Mouse (Mus musculus) kidney, adult 9 months (tissue): ENCODE measurements around the gene Car15.

Experiments used
- DNase-seq: peaks from one replicate; pipeline ENCODE4 v3.0.0; 2022

The Car15 gene

DNA sequence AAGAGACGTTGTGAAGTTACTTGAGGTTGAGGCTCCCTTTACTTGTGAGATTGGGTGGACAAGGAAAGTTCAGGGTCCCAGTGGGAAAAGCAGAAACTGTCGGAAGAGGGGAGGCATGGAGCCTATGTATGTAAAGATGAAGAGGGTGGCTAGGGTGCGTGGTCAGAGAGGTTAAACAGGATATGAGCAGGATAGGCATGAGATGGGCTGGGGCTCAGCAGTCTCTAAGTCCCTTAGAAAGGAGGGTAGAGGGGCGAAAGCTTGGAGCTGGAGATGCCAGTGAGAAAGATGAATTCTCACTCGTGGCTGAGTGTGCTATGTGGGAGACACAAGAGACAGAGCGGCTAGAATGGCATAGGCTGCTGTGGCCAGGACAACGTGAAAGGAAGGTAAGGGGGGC is 5.3 kb downstream of the Car15 start, which contains the start of gene B830017H08Rik:
Gene B830017H08Rik, plus strand, starts transcription at position 301 of the 400 bp plus-strand sequence.
- DNase-seq: no peak

DNA sequence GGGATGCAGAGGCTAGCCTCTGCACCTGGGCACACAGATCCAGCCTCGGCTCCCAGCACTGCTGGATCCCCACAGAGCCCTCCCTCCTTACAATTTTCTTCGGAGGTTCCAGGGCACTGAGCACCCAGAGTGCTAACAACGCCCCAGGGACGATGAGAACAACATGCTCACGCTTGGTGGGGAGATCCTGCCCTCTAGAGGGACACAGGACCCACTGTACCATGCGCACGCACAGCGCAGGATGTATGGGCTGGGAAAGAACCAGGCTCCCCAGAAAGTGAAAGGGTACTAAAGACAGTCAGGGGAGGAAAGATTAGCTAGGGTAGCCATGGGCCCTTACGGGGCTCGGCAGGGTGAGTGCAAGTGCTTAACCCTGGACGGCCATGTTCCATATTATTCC is 6.4 kb downstream of the Car15 start:
- DNase-seq: no peak

DNA sequence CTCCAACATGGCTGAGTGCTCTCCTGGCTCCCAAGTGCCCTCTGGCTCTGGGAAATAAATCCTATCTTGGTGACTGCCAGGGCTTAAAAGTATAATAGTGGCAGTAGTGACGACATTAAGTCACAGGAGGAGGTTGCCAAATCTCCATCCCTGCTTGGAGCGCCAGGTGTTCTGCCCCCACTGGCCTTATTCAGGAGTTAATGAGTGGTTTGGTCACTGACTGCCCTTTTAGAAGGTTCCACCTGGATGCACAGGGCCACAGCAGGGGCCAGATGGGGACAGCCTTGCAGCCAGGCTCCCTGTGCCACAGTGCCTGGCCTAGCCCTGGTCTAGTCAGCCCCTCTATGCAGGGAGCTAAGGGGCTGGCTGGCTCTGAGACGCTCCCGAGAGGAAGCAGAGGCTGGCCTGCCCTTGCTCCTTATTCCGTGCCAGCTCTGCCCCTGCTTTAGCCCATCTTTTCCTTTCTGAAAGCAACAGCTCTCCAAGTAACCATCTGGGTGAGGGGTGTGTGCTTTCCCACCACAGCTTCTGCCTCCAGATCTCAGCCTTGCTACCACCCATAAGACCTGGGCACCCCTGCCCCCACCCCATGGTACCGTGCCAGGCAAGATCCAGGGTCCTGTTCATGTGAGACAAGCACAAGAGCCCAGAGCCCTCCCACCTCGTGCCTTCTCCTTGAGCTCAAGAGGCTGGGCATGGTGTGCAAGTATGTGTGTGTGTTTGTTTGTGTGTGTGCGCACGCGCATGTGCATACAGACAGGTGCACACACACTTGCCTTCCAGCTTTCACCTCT is 7.6 kb downstream of the Car15 start:
- peak; percentile 71 for DNase-seq

DNA sequence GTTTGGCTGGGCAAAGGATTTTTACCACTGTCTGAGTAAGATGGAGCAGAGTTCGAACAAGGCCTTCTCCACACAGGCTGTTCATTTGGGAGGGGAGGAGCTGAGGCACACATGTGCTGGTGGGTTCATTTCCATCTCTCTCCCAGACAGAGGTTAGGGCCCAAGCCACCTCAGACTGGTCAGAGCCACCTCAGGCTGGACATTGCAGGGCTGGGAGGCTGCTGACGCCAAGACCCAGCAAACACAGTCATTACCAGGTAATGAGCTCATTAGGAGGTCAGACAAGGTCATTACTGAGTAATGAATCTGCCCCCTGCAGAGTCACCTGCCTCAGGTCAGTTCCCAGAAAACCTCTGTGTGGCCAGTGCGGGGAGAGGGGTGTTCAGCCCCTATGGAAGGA is 9.3 kb downstream of the Car15 start:
- peak; percentile 73 for DNase-seq

DNA sequence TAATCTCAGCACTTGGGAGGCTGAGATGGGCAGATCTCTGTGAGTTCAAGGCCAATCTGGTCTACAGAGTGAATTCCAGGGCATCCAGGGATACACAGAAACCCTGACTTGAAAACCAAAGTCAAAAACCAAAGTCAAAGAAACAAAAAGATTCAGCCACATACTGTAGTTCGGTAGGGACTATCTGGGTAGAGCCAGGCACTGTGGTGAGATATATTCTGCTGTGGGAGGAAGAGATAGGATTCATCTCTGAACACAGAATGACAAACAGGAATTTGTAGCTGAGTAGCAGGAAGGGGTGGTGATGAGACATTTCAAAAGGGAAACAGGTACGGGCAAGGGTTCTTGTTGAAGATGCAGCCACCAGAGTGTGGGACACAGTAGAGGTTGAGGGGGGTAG is 9.9 kb downstream of the Car15 start:
- DNase-seq: no peak

DNA sequence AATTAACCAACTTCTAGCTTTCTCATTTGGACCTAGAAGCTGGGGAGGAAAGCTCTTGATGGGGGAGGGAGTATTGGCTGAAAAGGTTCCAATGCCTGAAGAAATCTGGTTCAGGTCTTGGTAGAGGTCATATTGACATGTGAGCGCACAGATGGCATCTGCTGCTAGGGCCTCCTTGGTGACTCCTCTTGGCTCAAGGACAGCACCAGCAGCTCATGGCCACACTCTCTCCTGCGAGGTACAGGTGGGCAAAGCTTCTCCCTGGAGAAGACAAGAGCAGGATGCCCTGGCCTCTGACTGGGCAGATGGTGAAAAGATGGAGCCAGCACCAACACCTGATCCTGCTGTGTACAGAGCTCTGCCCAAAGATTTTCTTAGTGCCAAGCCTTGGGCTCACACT is 11.7 kb downstream of the Car15 start:
- no peak for DNase-seq

DNA sequence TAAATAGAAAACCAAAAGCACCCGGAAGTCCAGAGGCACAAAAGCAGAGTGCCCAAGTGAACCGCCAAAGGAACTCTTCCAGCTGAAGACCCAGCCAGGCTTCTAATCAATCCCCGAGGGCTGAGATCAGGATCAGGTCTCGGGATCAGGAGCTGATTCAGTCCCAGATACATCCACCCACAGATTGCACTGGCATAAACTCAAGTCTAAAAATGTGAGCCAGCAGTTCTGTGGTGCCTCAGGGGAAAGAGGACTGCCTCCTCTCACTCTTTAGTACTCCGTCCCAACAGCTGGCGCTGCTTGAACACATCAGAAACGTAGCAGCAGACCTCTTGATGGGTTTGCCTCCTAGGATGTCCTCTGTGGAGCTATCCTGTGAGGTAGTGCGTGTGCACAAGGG is 21.6 kb downstream of the Car15 start:
- DNase-seq: no peak

DNA sequence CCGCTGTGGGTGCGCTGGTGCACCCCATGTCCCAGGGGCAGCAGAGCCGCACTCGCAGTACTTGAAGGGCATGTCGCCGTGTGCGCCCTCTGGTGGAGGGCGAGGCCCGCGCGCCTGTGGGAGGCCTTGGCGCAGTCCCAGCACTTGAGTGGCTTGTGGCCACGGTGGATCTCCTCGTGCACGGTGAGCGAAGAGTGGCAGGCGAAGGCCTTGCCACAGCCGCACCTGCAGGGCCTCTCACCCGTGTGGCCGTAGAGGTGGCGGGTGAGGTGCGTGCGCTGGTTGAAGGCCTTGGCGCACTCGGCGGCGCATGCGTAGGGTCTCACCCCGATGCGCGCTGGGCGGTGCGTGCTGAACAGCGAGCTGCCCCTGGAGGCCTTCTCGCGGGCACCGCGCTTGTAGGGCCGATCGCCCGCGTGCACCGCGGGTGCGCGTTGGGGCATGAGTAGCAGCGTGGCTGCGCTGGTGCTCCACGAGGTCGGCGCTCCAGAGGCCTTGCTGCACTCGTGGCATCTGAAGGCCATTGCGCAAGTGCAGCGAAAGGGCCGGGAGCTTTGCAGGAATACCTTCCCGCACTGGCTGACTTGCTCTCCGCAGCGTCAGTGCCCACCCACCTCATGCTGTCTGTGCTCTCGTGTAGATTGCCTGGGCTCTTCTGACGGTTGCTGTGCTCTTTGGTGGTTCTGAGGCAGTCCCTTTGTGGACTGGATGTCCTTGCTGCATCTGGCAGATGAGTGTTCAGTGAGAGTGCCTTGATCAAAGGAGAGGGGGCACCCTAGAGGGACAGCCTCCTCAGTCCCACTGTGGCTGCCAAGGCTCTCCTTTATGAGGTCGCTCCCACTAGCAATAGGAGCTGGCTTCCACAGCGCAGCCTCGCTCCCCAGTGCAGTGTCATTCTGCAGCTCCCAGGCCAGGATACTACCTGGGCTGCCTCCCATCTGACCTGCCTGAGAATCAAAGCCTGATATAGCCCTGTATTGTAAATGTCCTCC is 22.5 kb downstream of the Car15 start:
- peak; percentile 75 for DNase-seq

DNA sequence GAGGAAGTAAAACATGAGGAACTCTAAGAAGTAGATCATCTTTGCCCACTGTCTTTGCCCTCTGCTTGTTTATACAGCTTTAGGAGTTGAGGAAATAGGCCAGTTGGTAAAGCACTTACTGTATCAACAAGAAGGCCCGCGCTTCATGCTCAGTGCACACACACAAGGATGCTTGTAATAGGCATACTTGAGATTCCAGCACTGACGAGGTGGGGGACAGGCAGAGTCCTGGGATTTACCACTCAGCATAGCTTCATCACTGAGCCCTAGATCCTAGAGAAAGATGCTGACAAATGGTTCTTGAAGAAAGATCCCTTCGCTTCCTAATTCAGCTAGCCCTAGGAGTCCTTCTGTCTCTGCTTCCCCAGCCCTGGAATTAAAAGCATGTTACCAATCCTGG is 25.0 kb downstream of the Car15 start:
- no peak for DNase-seq

DNA sequence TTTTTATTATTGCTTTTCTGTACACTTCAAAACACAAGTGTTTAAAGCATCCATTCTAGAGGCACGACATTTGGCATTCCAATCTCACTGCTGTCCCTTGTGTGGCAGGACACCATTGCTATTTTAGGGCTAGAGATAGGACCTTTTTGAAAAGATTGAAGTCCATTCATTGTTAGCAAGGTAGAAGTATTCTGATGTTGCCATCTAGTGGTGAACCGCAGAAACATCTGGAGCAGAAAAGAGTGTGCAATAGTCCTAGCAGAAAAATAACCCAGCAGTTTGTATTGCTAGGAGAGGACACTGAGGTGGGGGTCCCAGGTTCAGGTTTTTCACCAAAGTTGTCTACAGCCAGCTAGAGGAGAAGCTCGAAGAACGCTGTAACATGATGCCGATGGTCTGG is 26.0 kb downstream of the Car15 start:
- DNase-seq: peak; percentile 64

DNA sequence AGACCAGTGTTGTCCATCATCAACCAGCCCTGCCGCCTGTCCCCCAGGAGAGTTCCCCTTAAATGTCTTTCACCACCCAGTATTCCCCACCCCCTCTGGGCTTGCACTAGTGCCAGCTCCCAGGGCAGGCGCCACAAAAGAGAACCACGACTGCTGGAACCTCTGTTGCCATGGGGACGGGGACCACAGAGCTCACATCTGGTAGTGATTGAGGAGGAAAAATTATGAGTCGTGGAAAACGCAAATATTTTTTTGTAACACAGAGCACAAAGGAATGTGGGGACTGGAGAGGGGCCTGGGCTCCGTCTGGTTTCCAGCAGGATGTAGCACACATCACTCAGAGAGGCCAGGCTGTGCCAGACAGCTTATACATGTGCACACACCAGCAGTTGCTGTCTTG is 28.5 kb downstream of the Car15 start:
- DNase-seq: no peak

DNA sequence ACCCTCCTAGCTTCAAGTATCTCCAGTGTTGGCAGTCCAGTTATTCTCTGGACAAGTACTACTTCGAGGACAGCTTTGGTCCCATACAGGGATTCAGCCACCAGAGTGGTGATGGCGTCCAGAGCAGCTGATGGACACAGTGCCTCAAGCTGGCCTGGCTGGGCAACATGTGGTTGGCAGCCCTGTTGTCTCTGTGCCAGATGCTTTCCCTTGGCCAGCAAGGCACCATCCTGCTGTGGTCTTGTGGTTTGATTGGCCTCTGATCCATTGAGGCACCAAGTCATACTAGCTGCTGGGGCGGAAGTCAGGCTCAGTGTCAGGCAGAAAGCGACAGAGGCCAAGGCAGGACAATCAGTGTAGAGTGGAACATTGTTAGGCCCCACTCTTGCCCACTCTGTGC is 29.0 kb downstream of the Car15 start:
- no peak for DNase-seq

DNA sequence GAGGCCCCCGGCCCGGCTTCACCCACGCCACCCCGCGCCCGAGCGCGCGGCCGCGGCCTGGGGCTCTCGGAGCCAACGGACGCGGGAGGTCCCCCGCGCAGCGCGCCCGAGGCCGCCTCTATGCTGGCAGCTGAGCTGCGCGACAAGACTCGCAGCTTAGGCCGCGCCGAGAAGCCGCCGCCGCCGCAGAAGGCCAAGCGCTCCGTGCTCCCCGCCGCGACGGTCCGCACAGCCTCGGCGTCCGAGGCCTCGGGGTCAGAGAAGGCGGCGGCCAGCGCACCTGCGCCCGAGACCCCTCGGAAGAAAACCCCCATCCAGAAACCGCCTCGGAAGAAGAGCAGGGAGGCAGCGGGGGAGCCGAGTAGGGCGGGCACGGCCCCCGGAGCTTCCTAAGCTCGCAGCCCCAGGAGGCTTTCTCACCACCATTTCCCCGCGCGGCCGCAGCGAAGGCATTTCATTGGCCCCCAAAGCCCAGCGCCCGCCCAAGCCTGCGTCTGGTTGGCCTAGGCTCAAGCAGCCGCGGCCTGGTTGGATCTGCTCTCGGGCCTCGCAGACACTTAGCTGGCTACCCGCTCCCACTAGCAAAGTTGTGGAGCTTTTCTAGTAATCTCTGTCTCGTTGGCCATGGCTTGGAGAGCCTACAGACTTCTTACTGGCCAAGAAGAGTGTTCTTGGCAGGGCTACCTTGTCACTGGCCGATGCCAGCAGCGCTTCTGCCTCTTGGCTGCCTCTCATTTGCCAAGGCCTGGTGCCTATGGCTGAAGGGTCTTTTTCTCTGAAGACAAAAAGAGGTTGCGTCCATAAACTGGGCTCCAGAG is 30.8 kb downstream of the Car15 start:
- DNase-seq: peak; percentile 79

DNA sequence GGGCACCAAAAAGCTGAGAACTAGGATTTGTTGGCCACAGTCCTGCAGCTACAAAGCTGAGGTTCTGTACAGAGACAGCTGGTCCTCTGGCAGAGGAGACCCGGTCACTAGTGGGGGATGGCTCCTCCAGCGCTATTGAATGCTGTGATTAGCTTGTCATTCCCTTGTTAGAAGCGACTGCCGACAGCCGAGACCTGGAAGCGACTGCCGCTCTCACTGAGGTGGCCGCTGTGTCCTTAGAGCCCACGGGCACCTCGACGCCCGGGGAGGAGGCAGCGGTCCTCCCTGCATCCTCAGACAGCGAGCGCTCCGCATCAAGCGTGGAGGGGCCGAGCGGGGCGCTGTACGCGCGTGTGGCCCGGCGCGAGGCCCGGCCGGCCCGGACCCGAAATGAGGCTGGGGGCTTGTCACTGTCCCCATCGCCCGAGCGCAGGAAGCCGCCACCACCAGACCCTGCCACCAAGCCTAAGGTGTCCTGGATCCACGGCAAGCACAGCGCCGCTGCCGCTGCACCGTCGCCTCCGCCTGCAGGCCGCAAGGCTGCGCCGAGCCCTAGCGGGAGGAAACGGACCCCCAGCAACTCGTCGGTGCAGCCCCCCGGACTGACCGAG is 31.5 kb downstream of the Car15 start:
- DNase-seq: no peak

DNA sequence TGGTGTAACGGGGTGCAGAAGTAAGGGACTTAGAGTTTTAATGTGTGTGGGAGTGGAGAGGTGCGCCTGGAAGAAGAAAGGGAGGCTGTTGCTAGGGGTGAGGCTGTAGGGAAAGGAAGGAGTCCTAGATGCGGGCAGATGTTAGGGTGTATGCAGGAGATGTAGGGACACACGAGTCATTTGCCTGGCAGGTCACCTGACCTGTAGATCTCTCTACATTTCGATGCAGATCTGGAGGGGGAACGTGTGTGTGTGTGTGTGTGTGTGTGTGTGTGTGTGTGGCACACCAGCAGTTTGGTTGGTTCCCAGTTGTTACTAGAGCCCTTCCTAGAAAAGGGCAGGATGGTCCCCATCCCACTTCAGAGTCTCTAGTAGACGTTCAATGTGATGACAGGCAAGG is 33.2 kb downstream of the Car15 start:
- DNase-seq: no peak

DNA sequence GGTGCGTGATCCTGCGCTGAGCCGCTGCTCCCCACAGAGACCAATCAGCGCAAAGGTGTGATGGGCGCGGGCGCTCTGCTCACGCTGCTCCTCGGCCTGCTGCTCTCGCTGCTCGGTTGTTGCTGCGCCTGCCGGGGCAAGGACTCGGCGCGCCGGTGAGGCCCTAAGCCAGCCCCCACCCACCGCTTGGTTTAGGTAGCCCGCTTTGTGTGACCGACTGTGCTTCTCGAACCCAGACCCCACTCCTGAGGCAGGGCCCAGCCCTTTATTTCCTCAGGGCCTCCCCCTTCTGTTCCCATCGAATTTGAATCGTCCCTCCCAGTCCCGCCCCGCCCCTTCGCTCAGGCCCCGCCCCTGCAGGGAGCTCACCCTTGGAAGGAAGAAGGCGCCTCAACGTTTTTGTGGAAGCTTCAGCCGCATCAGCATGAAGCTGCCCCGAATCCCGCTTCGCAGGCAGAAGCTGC is 33.7 kb downstream of the Car15 start:
- no peak for DNase-seq

DNA sequence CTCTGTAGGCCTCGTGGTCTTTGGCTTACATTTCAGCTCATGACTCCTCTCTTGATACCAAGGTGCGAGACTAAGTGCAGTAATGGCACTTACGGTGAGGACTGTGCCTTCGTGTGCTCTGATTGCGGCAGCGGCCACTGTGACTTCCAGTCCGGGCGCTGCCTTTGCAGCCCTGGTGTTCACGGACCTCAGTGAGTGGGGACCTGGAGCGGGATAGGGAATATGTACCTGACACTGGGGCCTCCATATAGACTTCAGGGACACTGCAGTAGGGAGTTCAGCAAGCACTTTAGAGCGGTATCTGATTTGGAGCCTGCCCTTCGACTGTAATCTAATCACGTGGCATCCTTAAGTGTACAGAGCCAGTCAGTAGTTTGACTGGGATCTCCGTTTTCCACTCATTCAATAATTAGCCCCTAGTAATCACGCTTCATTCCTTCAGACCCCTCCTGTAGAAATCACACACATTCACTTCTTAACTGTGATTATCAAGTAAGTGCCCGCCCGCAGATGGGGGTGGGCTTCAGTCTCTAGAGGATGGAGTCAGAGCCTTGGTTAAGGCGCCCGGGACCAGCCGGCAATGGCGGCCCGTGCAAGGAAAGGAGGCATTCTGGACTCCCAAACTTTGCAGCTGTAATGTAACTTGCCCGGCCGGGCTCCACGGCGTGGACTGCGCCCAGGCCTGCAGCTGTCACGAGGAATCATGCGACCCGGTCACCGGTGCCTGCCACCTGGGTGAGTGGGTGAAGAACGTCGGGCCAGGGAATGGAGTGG is 34.3 kb downstream of the Car15 start:
- DNase-seq: no peak

DNA sequence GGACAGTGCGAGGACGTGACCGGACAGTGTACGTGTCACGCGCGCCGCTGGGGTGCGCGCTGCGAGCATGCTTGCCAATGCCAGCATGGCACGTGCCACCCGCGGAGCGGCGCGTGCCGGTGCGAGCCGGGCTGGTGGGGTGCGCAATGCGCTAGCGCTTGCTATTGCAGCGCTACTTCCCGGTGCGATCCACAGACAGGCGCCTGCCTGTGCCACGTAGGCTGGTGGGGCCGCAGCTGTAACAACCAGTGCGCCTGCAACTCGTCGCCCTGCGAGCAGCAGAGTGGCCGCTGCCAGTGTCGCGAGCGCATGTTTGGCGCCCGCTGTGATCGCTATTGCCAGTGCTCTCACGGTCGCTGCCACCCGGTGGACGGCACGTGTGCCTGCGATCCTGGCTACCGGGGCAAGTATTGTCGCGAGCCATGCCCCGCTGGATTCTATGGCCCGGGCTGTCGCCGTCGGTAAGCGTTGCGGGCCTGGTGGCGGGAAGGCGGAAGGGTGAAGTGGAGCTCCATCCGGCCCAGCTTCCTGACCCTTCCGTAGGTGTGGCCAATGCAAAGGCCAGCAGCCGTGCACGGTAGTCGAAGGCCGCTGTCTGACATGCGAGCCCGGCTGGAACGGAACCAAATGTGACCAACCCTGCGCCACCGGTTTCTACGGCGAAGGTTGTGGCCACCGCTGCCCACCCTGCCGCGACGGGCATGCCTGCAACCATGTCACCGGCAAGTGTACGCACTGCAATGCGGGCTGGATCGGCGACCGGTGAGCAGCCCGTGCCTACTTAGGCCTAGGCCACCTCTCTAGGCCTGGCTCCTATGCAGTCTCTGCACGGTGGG is 35.1 kb downstream of the Car15 start:
- DNase-seq: no peak

DNA sequence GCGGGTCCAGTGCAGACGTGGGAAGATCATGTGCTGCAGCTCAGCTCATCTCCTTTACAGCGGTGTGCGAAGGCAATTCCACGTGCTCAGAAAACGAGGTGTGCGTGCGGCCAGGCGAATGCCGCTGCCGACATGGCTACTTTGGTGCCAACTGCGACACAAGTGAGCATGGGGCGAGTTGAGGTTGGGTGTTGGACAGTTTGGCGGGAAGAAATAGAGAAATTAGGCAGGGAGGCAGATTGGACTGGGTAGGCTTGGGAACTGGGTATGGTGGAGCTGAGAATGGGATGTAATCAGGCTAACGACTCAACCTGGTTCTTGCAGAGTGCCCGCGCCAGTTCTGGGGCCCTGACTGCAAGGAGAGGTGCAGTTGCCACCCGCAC is 35.7 kb downstream of the Car15 start:
- no peak for DNase-seq

DNA sequence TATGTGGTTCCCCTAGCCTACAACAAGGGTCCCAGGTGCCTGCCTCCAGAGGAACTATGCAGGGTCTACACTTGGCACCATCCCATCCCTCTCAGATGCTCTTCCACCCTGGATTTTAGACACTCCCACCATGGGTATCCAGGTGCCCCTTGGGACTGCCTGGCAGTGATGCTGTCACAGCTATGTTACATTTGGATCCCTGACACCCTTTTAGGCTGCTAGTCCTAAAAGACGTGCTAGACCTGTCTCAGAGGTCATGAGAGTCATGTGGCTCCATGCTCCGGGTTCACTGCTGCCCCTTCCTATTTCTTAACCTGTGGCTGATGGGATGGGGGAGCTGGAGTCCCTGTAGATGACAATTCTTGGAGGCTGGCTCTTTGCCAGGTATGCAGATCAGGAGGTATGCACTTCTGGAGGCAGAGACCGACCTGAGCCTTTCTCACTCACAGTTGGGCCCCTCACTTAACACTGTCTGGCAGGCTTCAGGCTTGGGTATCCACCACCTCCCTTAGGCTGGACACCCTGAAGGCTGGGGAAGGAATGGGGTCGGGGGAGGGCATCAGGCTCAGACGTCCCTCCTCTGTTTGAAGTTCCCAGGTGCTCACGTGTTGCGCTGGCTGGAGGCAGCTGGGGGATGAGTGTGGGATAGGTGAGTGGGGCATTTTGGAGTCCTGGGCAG is 36.2 kb downstream of the Car15 start:
- no peak for DNase-seq
